27 mouse cellular contexts compared by ENCODE assay signal in genomic region chr2:16731033-16731432, GRCm38 (mm10).
"Had no signal": no experiment of that assay in that cellular context is flagged by ENCODE, and none has a peak within 500 bp of the region (broad histone marks: within the 10 kb centered on the region; RNA-seq: fewer than 3 reads in every experiment).

No protein-coding gene starts in this region.

- H3K9ac ChIP-seq: heart, embryonic 13.5 days; heart, embryonic 15.5 days; hindbrain, embryonic 12.5 days; hindbrain, embryonic 14.5 days; intestine, embryonic 15.5 days; kidney, embryonic 15.5 days; limb, embryonic 12.5 days had no signal

- H3K27me3 ChIP-seq: heart, embryonic 13.5 days; heart, embryonic 15.5 days; hindbrain, embryonic 12.5 days; intestine, embryonic 15.5 days; kidney, embryonic 15.5 days; limb, embryonic 12.5 days had no signal

- H3K9me3 ChIP-seq: heart, embryonic 13.5 days; heart, embryonic 15.5 days; hindbrain, embryonic 10.5 days; hindbrain, embryonic 12.5 days; intestine, embryonic 15.5 days; kidney, embryonic 15.5 days; limb, embryonic 10.5 days; limb, embryonic 12.5 days had no signal

- H3K36me3 ChIP-seq: heart, embryonic 13.5 days; heart, embryonic 15.5 days; hindbrain, embryonic 10.5 days; hindbrain, embryonic 12.5 days; intestine, embryonic 15.5 days; kidney, embryonic 15.5 days; limb, embryonic 10.5 days; limb, embryonic 12.5 days had no signal

- H3K4me3 ChIP-seq: heart, adult 2 months; heart, embryonic 13.5 days; heart, embryonic 15.5 days; hindbrain, embryonic 10.5 days; hindbrain, embryonic 12.5 days; intestine, embryonic 15.5 days; kidney, embryonic 15.5 days; layer of hippocampus, adult 2 months; left cerebral cortex, adult 2 months; limb, embryonic 10.5 days; limb, embryonic 12.5 days had no signal

- H3K27ac ChIP-seq: heart, adult 2 months; heart, embryonic 13.5 days; heart, embryonic 15.5 days; hindbrain, embryonic 10.5 days; hindbrain, embryonic 12.5 days; hindbrain, embryonic 14.5 days; intestine, embryonic 15.5 days; kidney, embryonic 15.5 days; kidney, postnatal 0 days; layer of hippocampus, adult 2 months; left cerebral cortex, adult 2 months; limb, embryonic 10.5 days; limb, embryonic 12.5 days had no signal

- H3K4me2 ChIP-seq: heart, embryonic 11.5 days; heart, embryonic 13.5 days; heart, embryonic 15.5 days; hindbrain, embryonic 12.5 days; hindbrain, embryonic 14.5 days; intestine, embryonic 15.5 days; kidney, embryonic 15.5 days; limb, embryonic 12.5 days had no signal

- DNase-seq: gastrocnemius, postnatal 14 days; gastrocnemius, postnatal 36 days; heart, adult 11 months; heart, adult 2 months; heart, postnatal 14 days; heart, postnatal 36 days; kidney, adult 2 months; kidney, adult 9 months; kidney, postnatal 14 days; kidney, postnatal 4 days; liver had no signal

- H3K4me1 ChIP-seq: hindbrain, embryonic 10.5 days; hindbrain, embryonic 12.5 days; intestine, embryonic 15.5 days; kidney, embryonic 15.5 days; limb, embryonic 10.5 days; limb, embryonic 12.5 days had no signal

- ATAC-seq: hindbrain, embryonic 16.5 days; inflammation-experienced regulatory T-cells, adult 6 months; intestine, embryonic 15.5 days; intestine, postnatal 0 days had no signal
